Mouse (Mus musculus): Measurements from ENCODE around the gene Rtn4ip1. TPM values are rescaled to one million over a fixed set of nuclear protein-coding genes. Genes with fewer than 3 reads are reported as not detected.
"Not testable (repeated sequence)": the region's sequence is repeated elsewhere in the genome, so short reads cannot be mapped to it uniquely, and the experiment has no call there.

Gene Rtn4ip1
- polyA plus RNA-seq, 1 experiment from 2014 or later, result 15.0 TPM

- H3K4me3 ChIP-seq (ENCODE audit: low read depth, low read length), result no peak overlapping the region
- DNase-seq (ENCODE audit: low spot score) (peak; percentile 83), ATAC-seq (replicated peaks; ENCODE audit: low FRiP score, low TSS enrichment, low read depth) (no peak; the same call in 1 of the 2 replicates)
- no peak overlapping the region for H3K27ac ChIP-seq (ENCODE audit: low read depth)
- H3K36me3 ChIP-seq (ENCODE audit: control insufficient read depth, insufficient read depth, low read length), result 0 out of 2 replicates have a peak, but pooled peaks cover 4% of the 10 kb centered on the region
- H3K9me3 ChIP-seq (ENCODE audit: control insufficient read depth, low read length), result no peaks in the 10 kb centered on the region
- no peaks in the 10 kb centered on the region for H3K4me1 ChIP-seq (replicated peaks; ENCODE audit: control insufficient read depth, insufficient read depth, low read length)
- H3K4me2 ChIP-seq (ENCODE audit: low read length), result no peak overlapping the region
- H3K9ac ChIP-seq (ENCODE audit: low read length), result no peak overlapping the region
- H3K27me3 ChIP-seq (replicated peaks; ENCODE audit: control insufficient read depth, insufficient read depth, low read length), result no peaks in the 10 kb centered on the region
These were observed 52.3 kb downstream of the Rtn4ip1 start for GRCm38 (mm10) chr10:43953942-43954341.

- Histone ChIP-seq H3K36me3 (ENCODE audit: control insufficient read depth, insufficient read depth, low read length) (no peaks in the 10 kb centered on the region), H3K4me1 (replicated peaks; ENCODE audit: control insufficient read depth, insufficient read depth, low read length) (no peaks in the 10 kb centered on the region), H3K4me3 (ENCODE audit: low read depth, low read length) (no peak overlapping the region), H3K9me3 (ENCODE audit: control insufficient read depth, low read length) (no peaks in the 10 kb centered on the region), H3K9ac (ENCODE audit: low read length) (no peak overlapping the region), H3K27ac (ENCODE audit: low read depth) (no peak overlapping the region), H3K4me2 (ENCODE audit: low read length) (no peak overlapping the region), H3K27me3 (replicated peaks; ENCODE audit: control insufficient read depth, insufficient read depth, low read length) (no peaks in the 10 kb centered on the region)
- WGBS, result 75% methylated on average over 2 of the region's 2 CpGs
- ATAC-seq (replicated peaks; ENCODE audit: low FRiP score, low TSS enrichment, low read depth) (no peak), DNase-seq (ENCODE audit: low spot score) (no peak)
These were observed 63.3 kb downstream of the Rtn4ip1 start for GRCm38 (mm10) chr10:43964943-43965342.

GRCm38 (mm10) chr10:43973244-43973643 lies 71.6 kb downstream of the Rtn4ip1 start:
- no peak overlapping the region for H3K9ac ChIP-seq (ENCODE audit: low read length)
- no peaks in the 10 kb centered on the region for H3K4me1 ChIP-seq (replicated peaks; ENCODE audit: control insufficient read depth, insufficient read depth, low read length)
- no peaks in the 10 kb centered on the region for H3K9me3 ChIP-seq (ENCODE audit: control insufficient read depth, low read length)
- H3K27me3 ChIP-seq (replicated peaks; ENCODE audit: control insufficient read depth, insufficient read depth, low read length), result no peaks in the 10 kb centered on the region
- H3K4me3 ChIP-seq (ENCODE audit: low read depth, low read length), result no peak overlapping the region
- H3K27ac ChIP-seq (ENCODE audit: low read depth), result no peak overlapping the region
- H3K4me2 ChIP-seq (ENCODE audit: low read length), result no peak overlapping the region
- no peak for DNase-seq (ENCODE audit: low spot score)
- no peak for ATAC-seq (replicated peaks; ENCODE audit: low FRiP score, low TSS enrichment, low read depth)
- WGBS, result 56% methylated on average over 2 of the region's 2 CpGs
- no peaks in the 10 kb centered on the region for H3K36me3 ChIP-seq (ENCODE audit: control insufficient read depth, insufficient read depth, low read length)

GRCm38 (mm10) chr10:43977353-43977752 lies 75.7 kb downstream of the Rtn4ip1 start:
- Histone ChIP-seq H3K4me2 (ENCODE audit: low read length) (no peak overlapping the region), H3K27ac (ENCODE audit: low read depth) (no peak overlapping the region), H3K9me3 (ENCODE audit: control insufficient read depth, low read length) (no peaks in the 10 kb centered on the region), H3K9ac (ENCODE audit: low read length) (no peak overlapping the region), H3K4me3 (ENCODE audit: low read depth, low read length) (no peak overlapping the region), H3K4me1 (replicated peaks; ENCODE audit: control insufficient read depth, insufficient read depth, low read length) (no peaks in the 10 kb centered on the region), H3K27me3 (replicated peaks; ENCODE audit: control insufficient read depth, insufficient read depth, low read length) (no peaks in the 10 kb centered on the region), H3K36me3 (ENCODE audit: control insufficient read depth, insufficient read depth, low read length) (no peaks in the 10 kb centered on the region)
- 54% methylated on average over 3 of the region's 3 CpGs for WGBS
- ATAC-seq (replicated peaks; ENCODE audit: low FRiP score, low TSS enrichment, low read depth), result no peak
- DNase-seq (ENCODE audit: low spot score), result no peak

GRCm38 (mm10) chr10:43980080-43980479 lies 78.5 kb downstream of the Rtn4ip1 start:
- H3K4me3 ChIP-seq (ENCODE audit: low read depth, low read length), result no peak overlapping the region
- no peak overlapping the region for H3K9ac ChIP-seq (ENCODE audit: low read length)
- WGBS, result 50% methylated on average over 1 of the region's 1 CpGs
- DNase-seq (ENCODE audit: low spot score), result no peak
- no peaks in the 10 kb centered on the region for H3K27me3 ChIP-seq (replicated peaks; ENCODE audit: control insufficient read depth, insufficient read depth, low read length)
- no peak for ATAC-seq (replicated peaks; ENCODE audit: low FRiP score, low TSS enrichment, low read depth)
- H3K4me1 ChIP-seq (replicated peaks; ENCODE audit: control insufficient read depth, insufficient read depth, low read length), result no peaks in the 10 kb centered on the region; the same call in 1 of the 2 replicates
- no peak overlapping the region for H3K4me2 ChIP-seq (ENCODE audit: low read length)
- H3K27ac ChIP-seq (ENCODE audit: low read depth), result no peak overlapping the region
- H3K36me3 ChIP-seq (ENCODE audit: control insufficient read depth, insufficient read depth, low read length), result no peaks in the 10 kb centered on the region
- H3K9me3 ChIP-seq (ENCODE audit: control insufficient read depth, low read length), result no peaks in the 10 kb centered on the region

GRCm38 (mm10) chr10:43980742-43981141 lies 79.1 kb downstream of the Rtn4ip1 start:
- not testable (repeated sequence) for H3K9ac ChIP-seq (ENCODE audit: low read length); H3K4me3 ChIP-seq (ENCODE audit: low read depth, low read length); H3K27ac ChIP-seq (ENCODE audit: low read depth); DNase-seq (ENCODE audit: low spot score); H3K9me3 ChIP-seq (ENCODE audit: control insufficient read depth, low read length); ATAC-seq (replicated peaks; ENCODE audit: low FRiP score, low TSS enrichment, low read depth); H3K4me2 ChIP-seq (ENCODE audit: low read length); H3K36me3 ChIP-seq (ENCODE audit: control insufficient read depth, insufficient read depth, low read length); H3K27me3 ChIP-seq (replicated peaks; ENCODE audit: control insufficient read depth, insufficient read depth, low read length); H3K4me1 ChIP-seq (replicated peaks; ENCODE audit: control insufficient read depth, insufficient read depth, low read length)
- 86% methylated on average over 3 of the region's 3 CpGs for WGBS

GRCm38 (mm10) chr10:43982470-43982869 lies 80.9 kb downstream of the Rtn4ip1 start:
- Histone ChIP-seq H3K36me3 (ENCODE audit: control insufficient read depth, insufficient read depth, low read length) (no peaks in the 10 kb centered on the region), H3K27ac (ENCODE audit: low read depth) (no peak overlapping the region), H3K27me3 (replicated peaks; ENCODE audit: control insufficient read depth, insufficient read depth, low read length) (no peaks in the 10 kb centered on the region), H3K4me3 (ENCODE audit: low read depth, low read length) (no peak overlapping the region), H3K9me3 (ENCODE audit: control insufficient read depth, low read length) (no peaks in the 10 kb centered on the region), H3K9ac (ENCODE audit: low read length) (no peak overlapping the region), H3K4me1 (replicated peaks; ENCODE audit: control insufficient read depth, insufficient read depth, low read length) (no peaks in the 10 kb centered on the region; the same call in 1 of the 2 replicates), H3K4me2 (ENCODE audit: low read length) (no peak overlapping the region)
- WGBS, result 89% methylated on average over 6 of the region's 6 CpGs
- ATAC-seq (replicated peaks; ENCODE audit: low FRiP score, low TSS enrichment, low read depth) (no peak), DNase-seq (ENCODE audit: low spot score) (no peak)

- 64% methylated on average over 5 of the region's 5 CpGs for WGBS
- H3K4me2 ChIP-seq (ENCODE audit: low read length), result no peak overlapping the region
- no peaks in the 10 kb centered on the region for H3K9me3 ChIP-seq (ENCODE audit: control insufficient read depth, low read length)
- no peak for DNase-seq (ENCODE audit: low spot score)
- no peaks in the 10 kb centered on the region; the same call in 1 of the 2 replicates for H3K4me1 ChIP-seq (replicated peaks; ENCODE audit: control insufficient read depth, insufficient read depth, low read length)
- H3K36me3 ChIP-seq (ENCODE audit: control insufficient read depth, insufficient read depth, low read length), result no peaks in the 10 kb centered on the region
- H3K27me3 ChIP-seq (replicated peaks; ENCODE audit: control insufficient read depth, insufficient read depth, low read length), result no peaks in the 10 kb centered on the region
- ATAC-seq (replicated peaks; ENCODE audit: low FRiP score, low TSS enrichment, low read depth), result no peak
- H3K27ac ChIP-seq (ENCODE audit: low read depth), result no peak overlapping the region
- no peak overlapping the region for H3K9ac ChIP-seq (ENCODE audit: low read length)
- H3K4me3 ChIP-seq (ENCODE audit: low read depth, low read length), result no peak overlapping the region
These were observed 81.6 kb downstream of the Rtn4ip1 start for GRCm38 (mm10) chr10:43983241-43983640.

- no peak overlapping the region for H3K4me2 ChIP-seq (ENCODE audit: low read length)
- H3K4me1 ChIP-seq (replicated peaks; ENCODE audit: control insufficient read depth, insufficient read depth, low read length), result no peaks in the 10 kb centered on the region; the same call in 1 of the 2 replicates
- DNase-seq (ENCODE audit: low spot score), result no peak
- 87% methylated on average over 2 of the region's 2 CpGs for WGBS
- H3K9ac ChIP-seq (ENCODE audit: low read length), result no peak overlapping the region
- H3K27ac ChIP-seq (ENCODE audit: low read depth), result no peak overlapping the region
- H3K9me3 ChIP-seq (ENCODE audit: control insufficient read depth, low read length), result no peaks in the 10 kb centered on the region
- no peak overlapping the region for H3K4me3 ChIP-seq (ENCODE audit: low read depth, low read length)
- ATAC-seq (replicated peaks; ENCODE audit: low FRiP score, low TSS enrichment, low read depth), result no peak
- no peaks in the 10 kb centered on the region for H3K27me3 ChIP-seq (replicated peaks; ENCODE audit: control insufficient read depth, insufficient read depth, low read length)
- no peaks in the 10 kb centered on the region for H3K36me3 ChIP-seq (ENCODE audit: control insufficient read depth, insufficient read depth, low read length)
These were observed 82.3 kb downstream of the Rtn4ip1 start for GRCm38 (mm10) chr10:43983866-43984265.
